In the genomic region with DNA sequence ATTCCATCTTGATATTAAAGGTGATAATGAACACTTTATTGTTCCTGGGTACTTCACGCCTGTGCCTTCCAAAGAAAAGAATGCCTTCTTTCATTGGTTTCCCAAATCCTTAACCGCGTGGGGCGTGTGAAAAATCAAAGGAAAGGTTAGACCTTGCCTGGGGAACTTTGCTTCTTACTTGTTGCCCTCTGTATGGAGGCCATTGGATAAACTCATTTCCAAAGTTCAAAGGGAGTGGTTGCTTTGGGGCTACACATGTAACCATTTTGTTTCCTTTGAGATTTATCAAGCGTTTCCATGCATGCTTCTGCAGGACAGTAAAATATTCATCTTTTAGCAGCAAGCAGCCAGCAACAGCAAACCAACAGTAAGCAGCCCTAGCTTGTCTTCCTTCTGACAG, we compare ENCODE assay signal across 8 mouse cellular contexts. TPM values are rescaled to one million over a fixed set of nuclear protein-coding genes. Genes with fewer than 3 reads are reported as not detected.
DNase-seq lines count a peak whose midpoint lies in the region; ATAC-seq and TF ChIP-seq lines count a peak whose summit lies in the region.

No protein-coding gene starts in this region.

- ATAC-seq in embryonic facial prominence, embryonic 12.5 days (ENCODE audit: insufficient number of reproducible peaks, insufficient read depth, low FRiP score, low TSS enrichment), result no peak
- ATAC-seq in intestine, embryonic 15.5 days, result peak; percentile 35

- H3K9me3 ChIP-seq in embryonic facial prominence, embryonic 12.5 days, result no peaks in the 10 kb centered on the region
- H3K9me3 ChIP-seq in intestine, embryonic 15.5 days, result no peaks in the 10 kb centered on the region

- no peaks in the 10 kb centered on the region for H3K27me3 ChIP-seq in embryonic facial prominence, embryonic 12.5 days
- no peaks in the 10 kb centered on the region for H3K27me3 ChIP-seq in intestine, embryonic 15.5 days (replicated peaks)

- H3K27ac ChIP-seq in gastrocnemius, adult 2 months, result peak overlapping the region; percentile 91
- no peak overlapping the region for H3K27ac ChIP-seq in embryonic facial prominence, embryonic 12.5 days
- H3K27ac ChIP-seq in intestine, embryonic 15.5 days, result peak overlapping the region; percentile 79
- peak overlapping the region; percentile 88 for H3K27ac ChIP-seq in macrophage

- TF ChIP-seq CTCF in gastrocnemius, adult 2 months (IDR thresholded peaks at IDR 0.05), result no peak

- H3K9ac ChIP-seq in embryonic facial prominence, embryonic 12.5 days, result no peak overlapping the region
- H3K9ac ChIP-seq in intestine, embryonic 15.5 days, result peak overlapping the region; percentile 31; the same call in 1 of the 2 replicates

- H3K4me3 ChIP-seq in gastrocnemius, adult 2 months, result peak overlapping the region; percentile 88
- peak overlapping the region; percentile 46 for H3K4me3 ChIP-seq in embryonic facial prominence, embryonic 12.5 days
- H3K4me3 ChIP-seq in intestine, embryonic 15.5 days (replicated peaks), result peak overlapping the region; percentile 45
- peak overlapping the region; percentile 96 for H3K4me3 ChIP-seq in macrophage (ENCODE audit: inconsistent target)

- intact Hi-C loops in gastrocnemius, adult 2 months (cut with DNase I), result no loop called here
- intact Hi-C loops in gastrocnemius, postnatal 36 days (cut with DNase I), result no loop called here

- H3K4me2 ChIP-seq in embryonic facial prominence, embryonic 12.5 days (replicated peaks), result peak overlapping the region; percentile 81
- peak overlapping the region; percentile 70 for H3K4me2 ChIP-seq in intestine, embryonic 15.5 days (replicated peaks)

- no peak for DNase-seq in gastrocnemius, adult 2 months
- DNase-seq in gastrocnemius, postnatal 36 days, result no peak
- no peak for DNase-seq in urinary bladder, adult 2 months (ENCODE audit: low spot score)
- DNase-seq in embryo, embryonic 9.5 days (ENCODE audit: extremely low spot score), result no peak
- no peak for DNase-seq in right cerebral cortex, postnatal 4 days

- H3K36me3 ChIP-seq in embryonic facial prominence, embryonic 12.5 days, result no peaks in the 10 kb centered on the region
- no peaks in the 10 kb centered on the region for H3K36me3 ChIP-seq in intestine, embryonic 15.5 days
- H3K36me3 ChIP-seq in macrophage (ENCODE audit: inconsistent target), result no peaks in the 10 kb centered on the region

- peaks cover 6% of the 10 kb centered on the region; the same call in 1 of the 2 replicates for H3K4me1 ChIP-seq in embryonic facial prominence, embryonic 12.5 days
- H3K4me1 ChIP-seq in intestine, embryonic 15.5 days (replicated peaks), result 0 out of 2 replicates have a peak, but pooled peaks cover 2% of the 10 kb centered on the region

- H3K79me2 ChIP-seq in macrophage (ENCODE audit: inconsistent target), result peaks cover 63% of the 10 kb centered on the region

- WGBS in embryonic facial prominence, embryonic 12.5 days, result 39% methylated on average over 5 of the region's 5 CpGs
- 41% methylated on average over 5 of the region's 5 CpGs for WGBS in intestine, embryonic 15.5 days
- WGBS in macrophage (ENCODE audit: missing documents), result 58% methylated on average over 5 of the region's 5 CpGs

RNA-seq across cellular contexts. Expression of gene Arhgap18, which starts 20.3 kb away (rescaled TPM):
- total RNA-seq in gastrocnemius, adult 2 months (2021), result 1 to 10 TPM; 3.1 to 4.1 TPM
- 1 to 10 TPM; 3.1 to 4.8 TPM for total RNA-seq in gastrocnemius, postnatal 36 days (2021)
- polyA plus RNA-seq in embryonic facial prominence, embryonic 12.5 days (2016; fragmentation: Nextera tagmentation; extraction: Ambion mirVana), result 17.0 and 18.9 TPM in 2 replicates
- polyA plus RNA-seq in intestine, embryonic 15.5 days (2015; fragmentation: Nextera tagmentation; extraction: Ambion mirVana), result 46.7 and 52.2 TPM in 2 replicates
- 100 to 1,000 TPM in 12 of 26 experiments, 10 to 100 TPM in 13, 1 to 10 TPM in 1; 9.8 to 313 (median 97.8) TPM for total RNA-seq in macrophage (2018; cell fraction: chromatin; rRNA removed)
- 100 to 1,000 TPM in 12 of 26 experiments, 10 to 100 TPM in 14; 26.4 to 139 (median 67.3) TPM for total RNA-seq in macrophage (2018; cell fraction: cytosol; rRNA removed)
- 100 to 1,000 TPM in 9 of 26 experiments, 10 to 100 TPM in 17; 16.2 to 229 (median 60.6) TPM for total RNA-seq in macrophage (2018; cell fraction: nucleus; rRNA removed)
- polyA plus RNA-seq in macrophage (2018), result 75.5 to 214 TPM (median 76.1 TPM) in 3 replicates
- polyA plus RNA-seq in urinary bladder, adult 2 months (2012; rRNA removed), result 10.7 and 11.7 TPM in 2 replicates

Comparison
In these comparisons a context has a peak if more than half of its experiments do, and no peak if none do; other contexts are left out.
1. H3K4me3 ChIP-seq: peak in every context shown above with its lines; median percentile 96 in macrophage; 88 in gastrocnemius, adult 2 months; 46 in embryonic facial prominence, embryonic 12.5 days; 45 in intestine, embryonic 15.5 days.